Mouse (Mus musculus) CH12.LX (cell line): ENCODE results near the gene Bak1. TPM values are rescaled to one million over a fixed set of nuclear protein-coding genes. Genes with fewer than 3 reads are reported as not detected.

Experiments
- DNase-seq: peaks from one replicate; pipeline ENCODE4 v3.0.0-alpha.2; 2013; ENCODE audit errors: extremely low read depth
- H3K27ac ChIP-seq: 2 replicates; pipeline ENCODE4 v1.5.1; 2012; ENCODE audit warnings: low read depth, mild to moderate bottlenecking, control low read depth, moderate library complexity; ENCODE audit not compliant: insufficient read depth
- H3K27me3 ChIP-seq: replicated peaks from 2 replicates; pipeline ENCODE3; 2012; ENCODE audit warnings: inconsistent platforms
- H3K36me3 ChIP-seq, 2 experiments: replicated peaks in 1 of 2; 2 replicates each; pipeline versions ENCODE3 to v1.6.1; 2012; ENCODE audit warnings: inconsistent platforms in 1 of 2, low read length in 1 of 2, mild to moderate bottlenecking in 1 of 2, mixed read lengths in 1 of 2, moderate library complexity in 1 of 2; ENCODE audit not compliant: control insufficient read depth in 1 of 2, insufficient read depth in 1 of 2
- H3K4me1 ChIP-seq, 2 experiments: 2 replicates each; pipeline ENCODE4 v1.6.1; 2012; ENCODE audit warnings: inconsistent platforms in 1 of 2, moderate library complexity in 1 of 2; ENCODE audit not compliant: insufficient read depth in 2 of 2, control insufficient read depth in 1 of 2
- H3K4me2 ChIP-seq: 2 replicates; pipeline ENCODE4 v1.6.1; 2012; ENCODE audit warnings: low read depth, mild to moderate bottlenecking, control low read depth; ENCODE audit not compliant: poor library complexity, insufficient read depth, severe bottlenecking
- H3K4me3 ChIP-seq, 3 experiments: fragments of 150-350 bp in 1 of 3; sonication (generic) in 1 of 3; replicated peaks in 1 of 3; 2 replicates each; pipeline versions ENCODE3 to v1.5.1; 2011 to 2012; ENCODE audit warnings: low read depth in 2 of 3, low read length in 2 of 3, mild to moderate bottlenecking in 2 of 3, moderate library complexity in 2 of 3, control low read depth in 1 of 3, improper control_type of control experiment in 1 of 3, inconsistent platforms in 1 of 3, mixed read lengths in 1 of 3; ENCODE audit not compliant: poor library complexity in 1 of 3
- H3K79me2 ChIP-seq: replicated peaks from 2 replicates; pipeline ENCODE4 v1.6.1; 2012; ENCODE audit warnings: mild to moderate bottlenecking, moderate library complexity; ENCODE audit not compliant: control insufficient read depth, poor library complexity, insufficient read depth, severe bottlenecking; ENCODE audit errors: extremely low read depth
- H3K9ac ChIP-seq: 2 replicates; pipeline ENCODE4 v1.6.1; 2012; ENCODE audit warnings: low read depth, mild to moderate bottlenecking, control low read depth, moderate library complexity; ENCODE audit not compliant: insufficient read depth
- H3K9me3 ChIP-seq: replicated peaks from 2 replicates; pipeline ENCODE3; 2012; ENCODE audit warnings: low read length, inconsistent platforms, mixed read lengths
- BHLHE40 ChIP-seq: IDR thresholded peaks from 2 replicates; pipeline ENCODE4 v1.6.1; 2011; ENCODE audit warnings: mild to moderate bottlenecking, low read depth, low read length, improper control_type of control experiment
- CHD1 ChIP-seq: IDR thresholded peaks from 2 replicates; pipeline ENCODE4 v1.6.1; 2012; ENCODE audit warnings: low read depth, low read length, improper control_type of control experiment, inconsistent platforms
- CTCF ChIP-seq, 2 experiments: IDR thresholded peaks in 1 of 2; conservative IDR thresholded peaks in 1 of 2; 2 replicates each; pipeline ENCODE4 v1.5.1; 2011 to 2012; ENCODE audit warnings: low read depth in 2 of 2, low read length in 2 of 2, improper control_type of control experiment in 1 of 2, inconsistent platforms in 1 of 2, mild to moderate bottlenecking in 1 of 2, moderate library complexity in 1 of 2
- E2F4 ChIP-seq: IDR thresholded peaks from 2 replicates; pipeline ENCODE4 v1.6.1; 2011; ENCODE audit warnings: low read depth, low read length, improper control_type of control experiment; ENCODE audit not compliant: insufficient replicate concordance
- ELF1 ChIP-seq: IDR thresholded peaks from 2 replicates; pipeline ENCODE4 v1.6.1; 2014; ENCODE audit warnings: low read depth, mild to moderate bottlenecking, inconsistent platforms, low read length, improper control_type of control experiment
- EP300 ChIP-seq: IDR thresholded peaks from 2 replicates; pipeline ENCODE4 v1.6.1; 2011; ENCODE audit warnings: low read length, improper control_type of control experiment
- ETS1 ChIP-seq: conservative IDR thresholded peaks from 2 replicates; pipeline ENCODE4 v1.6.1; 2012; ENCODE audit warnings: low read depth, mild to moderate bottlenecking, inconsistent platforms, low read length, improper control_type of control experiment, moderate library complexity
- GABPA ChIP-seq: IDR thresholded peaks from 2 replicates; pipeline ENCODE4 v1.6.1; 2012; ENCODE audit warnings: low read depth, low read length, improper control_type of control experiment, inconsistent platforms; ENCODE audit not compliant: insufficient replicate concordance
- HCFC1 ChIP-seq: IDR thresholded peaks from 2 replicates; pipeline ENCODE4 v1.6.1; 2012; ENCODE audit warnings: low read depth, mild to moderate bottlenecking, inconsistent platforms, low read length, improper control_type of control experiment
- JUND ChIP-seq: conservative IDR thresholded peaks from 2 replicates; pipeline ENCODE4 v1.6.1; 2011; ENCODE audit warnings: low read depth, low read length, improper control_type of control experiment
- KAT2A ChIP-seq: IDR thresholded peaks from 2 replicates; pipeline ENCODE4 v1.6.1; 2012; ENCODE audit warnings: low read length, improper control_type of control experiment, inconsistent platforms; ENCODE audit not compliant: insufficient replicate concordance
- MAX ChIP-seq: IDR thresholded peaks from 2 replicates; pipeline ENCODE4 v1.6.1; 2011; ENCODE audit warnings: low read length, improper control_type of control experiment
- MAZ ChIP-seq: IDR thresholded peaks from 2 replicates; pipeline ENCODE4 v1.6.1; 2012; ENCODE audit warnings: low read depth, mild to moderate bottlenecking, inconsistent platforms, low read length, improper control_type of control experiment, moderate library complexity
- MYC ChIP-seq: IDR thresholded peaks from 2 replicates; pipeline ENCODE4 v1.6.1; 2011; ENCODE audit warnings: low read depth, mild to moderate bottlenecking, improper control_type of control experiment, low read length
- NELFE ChIP-seq: IDR thresholded peaks from 2 replicates; pipeline ENCODE4 v1.6.1; 2011; ENCODE audit warnings: low read depth, low read length, improper control_type of control experiment
- NRF1 ChIP-seq: IDR thresholded peaks from 2 replicates; pipeline ENCODE4 v1.6.1; 2014; ENCODE audit warnings: low read depth, mild to moderate bottlenecking, inconsistent platforms, low read length, improper control_type of control experiment, moderate library complexity
- PAX5 ChIP-seq: IDR thresholded peaks from 2 replicates; pipeline ENCODE4 v1.6.1; 2012; ENCODE audit warnings: low read length, inconsistent platforms, mixed read lengths
- POLR2A ChIP-seq: IDR thresholded peaks from 2 replicates; pipeline ENCODE4 v1.6.1; 2011; ENCODE audit warnings: low read depth, mild to moderate bottlenecking, improper control_type of control experiment, low read length
- POLR2AphosphoS2 ChIP-seq: IDR thresholded peaks from 2 replicates; pipeline ENCODE4 v1.6.1; 2011; ENCODE audit warnings: low read depth, low read length, improper control_type of control experiment
- RAD21 ChIP-seq: IDR thresholded peaks from 2 replicates; pipeline ENCODE4 v1.6.1; 2011; ENCODE audit warnings: low read depth, mild to moderate bottlenecking, low read length, improper control_type of control experiment, moderate library complexity
- RCOR1 ChIP-seq: conservative IDR thresholded peaks from 2 replicates; pipeline ENCODE4 v1.6.1; 2012; ENCODE audit warnings: low read depth, mild to moderate bottlenecking, inconsistent platforms, low read length, improper control_type of control experiment
- SMC3 ChIP-seq: IDR thresholded peaks from 2 replicates; pipeline ENCODE4 v1.6.1; 2011; ENCODE audit warnings: low read depth, low read length, improper control_type of control experiment
- TBP ChIP-seq: conservative IDR thresholded peaks from 2 replicates; pipeline ENCODE4 v1.6.1; 2011; ENCODE audit warnings: low read depth, low read length, improper control_type of control experiment
- TCF12 ChIP-seq: IDR thresholded peaks from 2 replicates; pipeline ENCODE4 v1.6.1; 2014; ENCODE audit warnings: low read depth, mild to moderate bottlenecking, inconsistent platforms, low read length, improper control_type of control experiment
- USF1 ChIP-seq: IDR thresholded peaks from 2 replicates; pipeline ENCODE4 v1.6.1; 2014; ENCODE audit warnings: low read depth, mild to moderate bottlenecking, inconsistent platforms, low read length, improper control_type of control experiment
- USF2 ChIP-seq: conservative IDR thresholded peaks from 2 replicates; pipeline ENCODE4 v1.6.1; 2011; ENCODE audit warnings: low read depth, low read length, improper control_type of control experiment
- ZC3H11A ChIP-seq: IDR thresholded peaks from 2 replicates; pipeline ENCODE4 v1.6.1; 2012; ENCODE audit warnings: low read depth, mild to moderate bottlenecking, inconsistent platforms, low read length, improper control_type of control experiment
- ZKSCAN1 ChIP-seq: IDR thresholded peaks from 2 replicates; pipeline ENCODE4 v1.6.1; 2012; ENCODE audit warnings: low read depth, inconsistent platforms, low read length, improper control_type of control experiment, borderline replicate concordance
- dilution Hi-C: fragments of 300-500 bp; cut with MboI; formaldehyde crosslinking; loops from 2 replicates; pipeline ENCODE4 v1.14.3; 2020; ENCODE audit warnings: low sequenced_read_pairs; ENCODE audit not compliant: extremely low pct_unique_long_range_greater_than_20kb, extremely low pct_ligation_motif_present
- in situ Hi-C: fragments of 300-500 bp; cut with MboI; formaldehyde crosslinking; loops from 3 replicates; pipeline ENCODE4 v1.14.3; 2019; ENCODE audit warnings: low sequenced_read_pairs, low pct_ligation_motif_present, low pct_unique_long_range_greater_than_20kb, mixed read lengths
- polyA plus RNA-seq: library from polyadenylated mRNA; unstranded; fragments of >175 nt; gene quantifications from 2 replicates; pipeline ENCODE4 v1.2.1, GENCODE M21; 2012; ENCODE audit warnings: low read depth; ENCODE audit not compliant: insufficient read length
- total RNA-seq, 2 experiments: library from RNA; depleted of rRNA; stranded (reverse); fragments of 300-350 nt in 1 of 2; fragments of >200 nt in 1 of 2; gene quantifications; 2 replicates each; pipeline ENCODE4 v1.2.3; 2012 to 2014

The Bak1 gene
- total and polyA plus RNA-seq, 3 experiments = 57.3 to 140 (median 61.8) TPM

DNA sequence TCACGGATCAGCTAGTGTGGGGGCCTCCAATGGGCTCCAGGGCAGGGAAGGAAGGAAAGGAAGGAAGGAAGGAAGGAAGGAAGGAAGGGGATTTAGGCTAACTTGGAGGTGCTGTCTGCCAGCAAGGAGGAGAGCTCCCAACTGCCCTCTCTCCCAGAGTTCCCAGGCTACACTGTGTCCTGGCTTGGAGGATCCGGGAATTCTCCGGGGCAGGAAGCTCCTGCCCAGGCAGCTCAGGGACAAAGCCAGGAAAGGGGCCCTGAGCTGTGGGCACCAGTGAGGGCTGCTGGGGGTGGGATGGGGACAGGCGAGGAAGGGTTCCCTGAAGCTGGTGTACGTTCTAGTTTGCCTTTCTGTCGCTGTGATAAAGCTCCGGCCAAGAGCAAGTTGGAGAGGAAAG is 7.7 kb upstream of the Bak1 start:
- H3K4me1 ChIP-seq = peaks cover 19 to 46% of the 10 kb centered on the region in 2 experiments
- no peak for DNase-seq
- H3K4me3 ChIP-seq = no peak overlapping the region
- no peak overlapping the region for H3K9ac ChIP-seq
- in situ Hi-C loops = loop anchor here (10.0 to 25.0 kb wide), 2 partner anchors 48 to 476 kb away; partner anchors contain the start of gene Grm4
- no peaks in the 10 kb centered on the region for H3K27me3 ChIP-seq
- dilution Hi-C loops = no loop called here
- H3K79me2 ChIP-seq = no peaks in the 10 kb centered on the region
- peaks cover 0 to 48% of the 10 kb centered on the region in 2 experiments for H3K36me3 ChIP-seq
- TF ChIP-seq HCFC1 (no peak), E2F4 (no peak), USF2 (no peak), NELFE (no peak)
- no peak overlapping the region for H3K27ac ChIP-seq
- no peak overlapping the region for H3K4me2 ChIP-seq
- H3K9me3 ChIP-seq = peaks cover under 1% of the 10 kb centered on the region

DNA sequence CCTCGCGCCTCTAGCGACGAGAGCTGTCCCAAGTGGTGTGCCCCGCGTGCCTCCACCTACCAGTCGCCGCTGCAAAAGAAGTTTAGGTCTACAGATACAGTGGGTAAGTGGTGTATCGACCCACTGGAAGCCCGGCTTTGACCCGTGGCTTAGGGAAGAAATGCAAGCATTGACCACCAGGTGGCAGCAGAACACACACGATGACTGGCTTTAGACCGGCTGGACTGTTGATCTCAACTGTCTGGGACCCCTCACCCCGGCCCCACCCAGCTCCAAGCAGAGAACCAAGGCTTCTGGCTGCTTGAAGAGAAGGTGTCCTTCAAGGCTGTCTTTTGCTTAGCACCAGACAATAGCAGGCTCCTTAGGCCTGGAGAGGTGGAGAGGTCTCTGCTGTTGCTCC is 4.1 kb upstream of the Bak1 start:
- no peak overlapping the region for H3K9ac ChIP-seq
- dilution Hi-C loops = no loop called here
- H3K36me3 ChIP-seq = peaks cover 0 to 51% of the 10 kb centered on the region in 2 experiments
- no peaks in the 10 kb centered on the region for H3K27me3 ChIP-seq
- in situ Hi-C loops = loop anchor here (10.0 to 25.0 kb wide), 2 partner anchors 52 to 479 kb away; partner anchors contain the start of gene Grm4
- no peak for TF ChIP-seq POLR2A
- no peak for TF ChIP-seq EP300
- TF ChIP-seq ETS1 = no peak
- TF ChIP-seq PAX5 = no peak
- TF ChIP-seq ZC3H11A = peak; percentile 48; the same call in 1 of the 2 replicates
- peak; percentile 91 for TF ChIP-seq RAD21
- TF ChIP-seq E2F4 = no peak
- TF ChIP-seq KAT2A = no peak
- TF ChIP-seq SMC3 = peak; percentile 95
- peak; percentile 88 to 96 for TF ChIP-seq CTCF (conservative IDR thresholded peaks at IDR 0.05 in 1 of 2, IDR thresholded peaks at IDR 0.05 in 1 of 2; ENCODE audit: low read depth in 2 of 2, low read length in 2 of 2)
- no peak for TF ChIP-seq BHLHE40
- peak; percentile 20; the same call in 1 of the 2 replicates for TF ChIP-seq MYC
- TF ChIP-seq, all 38 proteins: peak for 5
- Histone ChIP-seq H3K4me3 (no peak overlapping the region), H3K4me1 (peaks cover 2 to 22% of the 10 kb centered on the region in 2 experiments; a peak in 3 of 4 replicates), H3K4me2 (peak overlapping the region; percentile 30; the same call in 1 of the 2 replicates), H3K9me3 (peaks cover 6% of the 10 kb centered on the region), H3K79me2 (0 out of 2 replicates have a peak, but pooled peaks cover 2% of the 10 kb centered on the region), H3K27ac (no peak overlapping the region)
- DNase-seq = peak; percentile 67

DNA sequence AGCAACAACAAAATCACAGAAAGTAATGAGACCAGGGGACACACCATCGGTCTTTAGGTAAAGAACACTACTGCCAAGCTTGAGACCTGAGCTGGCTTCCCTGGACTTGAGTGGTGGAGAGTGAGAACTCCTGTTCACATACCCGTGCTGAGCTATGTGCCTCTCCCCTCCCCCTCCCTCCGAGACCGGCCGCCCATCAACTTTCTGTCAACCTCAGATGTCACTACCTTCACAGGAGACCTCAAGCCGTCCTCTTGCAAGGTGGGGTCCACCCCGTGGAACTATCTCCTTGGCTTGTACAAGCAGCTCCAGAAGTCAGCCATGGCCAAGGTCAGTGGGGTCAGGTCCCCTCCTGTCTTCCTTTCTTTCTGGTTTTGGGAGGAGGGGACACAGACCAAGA is 3.5 kb upstream of the Bak1 start:
- in situ Hi-C loops (loop anchor here (10.0 to 25.0 kb wide), 2 partner anchors 52 to 480 kb away; partner anchors contain the start of gene Grm4), dilution Hi-C loops (no loop called here)
- H3K4me2 ChIP-seq = no peak overlapping the region
- H3K9me3 ChIP-seq = peaks cover 6% of the 10 kb centered on the region
- no peak overlapping the region for H3K9ac ChIP-seq
- H3K27ac ChIP-seq = no peak overlapping the region
- DNase-seq = no peak
- H3K4me1 ChIP-seq = peaks cover 2 to 18% of the 10 kb centered on the region in 2 experiments; a peak in 3 of 4 replicates
- 0 out of 2 replicates have a peak, but pooled peaks cover 8% of the 10 kb centered on the region for H3K79me2 ChIP-seq
- H3K4me3 ChIP-seq = no peak overlapping the region
- peaks cover 0 to 47% of the 10 kb centered on the region in 2 experiments for H3K36me3 ChIP-seq
- H3K27me3 ChIP-seq = no peaks in the 10 kb centered on the region
- TF ChIP-seq NRF1 = no peak
- no peak for TF ChIP-seq POLR2AphosphoS2
- no peak for TF ChIP-seq ZKSCAN1
- TF ChIP-seq GABPA = no peak
- no peak for TF ChIP-seq NELFE
- TF ChIP-seq JUND = no peak
- TF ChIP-seq ELF1 = no peak
- TF ChIP-seq POLR2A = no peak
- TF ChIP-seq MAX = no peak
- no peak for TF ChIP-seq USF1
- no peak for TF ChIP-seq TBP
- TF ChIP-seq CHD1 = no peak
- no peak for TF ChIP-seq MAZ
- TF ChIP-seq RCOR1 = no peak
- no peak for TF ChIP-seq TCF12
